Mouse (Mus musculus): ENCODE results near the gene Nckap5.

Nckap5 gene

DNA sequence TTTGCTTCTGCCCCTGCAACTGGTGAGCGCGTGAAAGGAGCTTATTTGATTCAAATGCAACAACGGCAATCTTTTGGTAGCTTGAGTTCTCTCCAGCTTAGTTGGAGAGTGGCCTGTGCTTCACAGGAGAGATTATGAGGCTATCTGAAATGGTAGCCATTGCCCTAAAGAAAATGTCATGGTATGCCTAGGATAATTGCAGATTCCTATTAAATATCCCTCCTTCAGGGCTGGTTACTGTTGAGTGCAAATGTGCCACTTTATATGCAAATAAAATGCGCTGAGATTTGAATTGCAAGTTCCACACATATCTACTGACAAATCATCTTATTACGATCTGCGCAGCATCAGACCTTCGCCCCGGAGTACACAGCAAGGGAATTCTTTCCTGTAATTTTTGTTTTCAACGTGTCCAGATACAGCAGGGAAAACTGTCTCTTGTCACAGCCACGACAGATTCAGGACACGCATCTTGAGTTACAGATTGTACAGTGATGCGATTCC lies 272.8 kb downstream of the Nckap5 start:
- in situ Hi-C loops (cut with MboI), result no loop called here

DNA sequence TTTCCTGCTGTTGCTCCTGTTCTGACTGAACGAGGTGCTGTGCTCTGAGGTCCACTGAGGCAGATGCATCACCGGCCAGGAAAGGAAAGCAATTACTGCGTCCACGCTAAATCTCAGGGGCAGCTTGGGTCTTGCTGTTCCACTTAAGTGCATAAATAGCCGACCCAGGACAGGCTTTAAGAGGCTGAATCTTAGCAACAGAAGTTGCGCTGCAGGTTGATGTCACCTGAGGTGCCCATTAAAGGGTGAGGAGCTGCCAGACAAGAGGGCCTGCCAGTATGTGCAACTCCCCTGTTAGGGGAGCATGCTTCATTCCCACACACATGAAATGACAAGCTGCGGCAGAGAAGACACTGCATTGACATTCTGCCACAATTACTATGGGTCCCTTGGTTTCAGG lies 282.6 kb downstream of the Nckap5 start:
- in situ Hi-C loops (cut with MboI), result no loop called here

DNA sequence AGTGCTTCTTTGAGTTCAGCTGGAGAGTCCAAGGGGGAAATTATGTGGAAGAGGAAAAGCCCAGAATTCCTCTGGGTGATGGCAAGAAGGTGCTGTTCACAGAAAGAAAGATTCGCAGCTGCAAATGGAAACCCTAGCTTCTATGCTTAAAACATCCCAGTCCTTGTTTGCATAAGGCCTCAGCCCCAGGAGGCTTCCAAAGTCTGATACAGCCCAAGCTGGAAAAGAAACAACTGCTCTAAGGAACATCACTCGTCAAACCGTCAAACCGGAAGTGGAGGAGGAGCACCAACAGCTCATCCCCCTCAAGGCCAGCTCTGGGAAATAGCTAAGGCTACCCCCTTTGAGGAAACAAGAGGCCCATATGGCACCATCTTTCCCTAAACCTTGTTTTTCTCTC lies 286.1 kb downstream of the Nckap5 start:
- in situ Hi-C loops (cut with MboI), result no loop called here

DNA sequence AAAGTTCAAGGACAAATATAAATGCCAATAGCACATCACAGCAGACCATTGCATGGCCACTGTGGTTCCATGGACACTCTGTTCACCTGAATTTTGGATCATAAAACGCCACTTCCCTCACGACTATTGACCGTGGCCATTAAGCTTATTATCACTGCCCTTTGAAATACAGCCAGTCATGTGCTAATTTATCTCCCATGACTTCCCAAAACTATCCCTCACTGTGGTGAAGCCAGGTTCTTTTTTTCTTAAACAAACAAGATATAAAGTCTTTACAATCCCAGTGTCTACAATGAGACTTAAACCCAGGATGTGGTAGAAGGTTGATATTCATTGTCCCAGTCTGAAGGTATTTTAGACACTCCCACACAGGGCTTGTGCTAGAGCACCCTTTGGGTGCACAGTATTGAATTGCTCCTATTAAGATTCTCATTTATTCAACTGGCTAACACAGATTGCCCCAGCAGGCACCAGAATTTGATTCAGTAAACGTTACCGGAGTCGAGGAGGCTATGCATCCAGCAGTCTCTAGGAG lies 293.3 kb downstream of the Nckap5 start:
- in situ Hi-C loops (cut with MboI), result no loop called here

DNA sequence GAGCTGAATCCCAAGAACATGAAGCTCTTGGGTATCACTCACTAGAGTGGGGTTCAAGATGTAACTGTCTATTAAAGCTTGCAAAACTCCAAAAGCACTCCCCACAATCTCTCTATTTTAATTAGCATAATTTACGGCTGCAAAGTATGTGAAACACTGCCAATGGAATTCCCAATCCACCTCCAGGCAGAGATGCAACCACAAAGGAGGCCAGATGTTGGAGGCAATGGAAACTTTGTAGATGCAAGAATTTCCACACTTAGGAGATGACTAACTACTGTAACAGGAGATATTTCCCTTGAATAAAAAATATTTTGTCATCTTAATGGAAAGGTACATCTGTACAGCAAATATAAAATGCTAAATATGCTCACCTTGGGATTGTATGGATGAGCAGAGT lies 295.1 kb downstream of the Nckap5 start:
- in situ Hi-C loops (cut with MboI), result no loop called here

DNA sequence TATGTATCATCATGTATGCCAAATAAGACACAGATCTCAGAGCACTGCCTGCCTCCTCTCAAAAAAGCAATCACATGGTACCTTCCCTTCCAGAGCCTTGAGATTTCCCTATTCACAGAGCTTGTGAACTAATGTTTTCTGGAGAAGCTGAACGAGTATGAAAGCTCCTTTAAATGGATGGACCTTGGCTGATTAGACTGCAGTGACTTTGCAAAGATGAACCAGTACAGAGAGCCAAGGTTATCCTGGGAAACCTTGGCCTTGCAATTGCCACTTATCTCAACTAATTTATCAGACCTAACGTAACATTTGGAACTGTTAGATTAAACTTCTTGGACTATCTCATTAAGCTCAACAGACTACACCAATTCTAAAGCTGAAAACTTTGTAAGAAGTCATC lies 296.6 kb downstream of the Nckap5 start:
- in situ Hi-C loops (cut with MboI), result no loop called here

DNA sequence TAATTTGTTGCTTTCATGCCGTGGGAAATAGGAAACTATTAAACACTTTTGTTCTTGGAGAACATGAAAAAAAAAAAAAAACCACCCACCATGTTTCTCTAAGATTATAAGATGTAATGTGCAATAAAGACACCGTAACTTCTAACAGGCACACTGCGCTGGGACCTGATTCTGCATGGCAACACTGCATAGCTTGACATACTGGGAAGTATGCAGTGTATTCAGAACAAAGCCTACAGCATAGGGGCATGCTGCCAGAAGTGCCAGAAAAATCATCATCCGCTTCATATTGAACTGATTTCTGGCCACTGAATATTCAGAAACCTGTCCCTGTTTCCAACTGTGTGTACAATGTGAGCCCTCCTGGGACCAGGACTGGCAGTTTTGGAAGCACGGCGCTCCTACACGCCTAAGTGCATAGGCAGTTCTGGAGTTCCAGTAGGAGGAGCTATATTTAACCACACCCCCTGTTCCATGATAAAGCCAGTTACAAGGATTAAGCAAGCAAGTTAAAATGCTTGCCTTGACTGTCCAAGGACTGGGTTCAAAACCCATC lies 302.5 kb downstream of the Nckap5 start:
- in situ Hi-C loops (cut with MboI), result no loop called here

DNA sequence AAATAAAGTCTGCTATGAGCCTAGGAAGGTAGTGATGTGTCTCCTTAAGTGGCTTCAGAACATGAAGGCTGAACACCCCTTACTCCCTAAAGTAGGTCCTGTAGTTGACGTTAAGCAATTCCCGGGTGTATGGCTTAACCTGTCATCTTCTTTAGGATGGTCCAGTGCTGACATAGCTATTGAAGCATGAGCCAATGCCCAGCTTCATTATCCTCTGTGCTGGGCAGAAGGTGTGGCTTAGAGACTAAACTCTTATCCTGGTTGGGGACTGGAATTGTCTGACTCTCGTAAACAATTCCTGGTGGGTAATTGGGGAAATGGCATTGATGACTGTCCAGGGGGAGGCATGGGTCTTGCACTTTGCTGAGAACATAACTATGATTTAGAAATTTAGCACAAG lies 312.5 kb downstream of the Nckap5 start:
- in situ Hi-C loops (cut with MboI), result no loop called here

DNA sequence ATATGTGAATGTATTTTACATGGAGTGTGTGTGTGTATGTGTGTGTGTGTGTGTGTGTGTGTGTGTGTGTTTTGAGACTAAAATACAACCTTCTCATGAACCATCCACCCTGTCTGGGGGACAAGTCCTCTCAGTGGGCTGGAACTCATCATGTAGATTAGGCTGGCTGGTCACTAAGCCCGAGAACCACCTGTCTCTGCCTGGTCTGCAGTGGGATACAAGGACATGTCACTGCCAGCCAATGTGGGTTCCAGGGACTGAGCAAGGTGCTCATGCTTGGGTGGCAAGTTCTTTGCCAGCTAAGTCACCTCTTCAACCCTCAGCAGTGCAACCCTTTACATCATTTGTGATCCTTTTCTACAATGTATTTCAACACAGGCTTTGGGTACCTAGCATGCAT lies 313.2 kb downstream of the Nckap5 start:
- in situ Hi-C loops (cut with MboI), result no loop called here

DNA sequence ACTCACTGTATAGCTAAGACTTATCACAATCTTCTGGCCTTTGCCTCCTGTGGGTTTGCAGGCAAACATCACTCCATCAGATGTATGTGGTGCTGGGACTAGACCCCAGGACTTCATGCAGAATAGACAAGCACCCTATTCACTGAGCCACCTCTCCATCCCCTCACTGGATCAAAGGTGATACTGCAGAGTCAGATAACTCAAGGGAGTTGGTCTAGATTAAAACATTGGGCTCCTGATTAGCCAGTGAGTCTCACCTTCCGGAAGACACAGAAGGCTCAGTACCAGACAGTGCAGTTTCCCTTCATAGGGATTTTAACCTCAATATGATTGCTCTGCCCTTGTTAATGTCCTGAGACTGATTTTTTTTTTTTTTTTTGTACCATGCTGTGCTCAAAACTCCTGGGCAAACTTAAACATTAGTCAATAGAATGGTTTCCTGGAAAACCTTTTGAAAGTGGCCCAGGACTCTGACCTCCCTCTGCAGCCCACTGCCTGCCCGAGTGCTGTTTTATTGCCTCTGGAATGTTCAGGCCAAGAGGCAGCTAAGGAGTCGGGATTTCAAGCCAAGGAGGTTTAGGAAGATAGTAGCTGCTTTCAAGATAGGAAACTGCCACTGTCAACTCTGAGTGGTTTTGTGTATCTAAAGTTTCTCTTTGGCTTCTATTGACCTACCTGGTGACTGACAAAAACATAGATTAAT lies 315.4 kb downstream of the Nckap5 start:
- in situ Hi-C loops (cut with MboI), result no loop called here

DNA sequence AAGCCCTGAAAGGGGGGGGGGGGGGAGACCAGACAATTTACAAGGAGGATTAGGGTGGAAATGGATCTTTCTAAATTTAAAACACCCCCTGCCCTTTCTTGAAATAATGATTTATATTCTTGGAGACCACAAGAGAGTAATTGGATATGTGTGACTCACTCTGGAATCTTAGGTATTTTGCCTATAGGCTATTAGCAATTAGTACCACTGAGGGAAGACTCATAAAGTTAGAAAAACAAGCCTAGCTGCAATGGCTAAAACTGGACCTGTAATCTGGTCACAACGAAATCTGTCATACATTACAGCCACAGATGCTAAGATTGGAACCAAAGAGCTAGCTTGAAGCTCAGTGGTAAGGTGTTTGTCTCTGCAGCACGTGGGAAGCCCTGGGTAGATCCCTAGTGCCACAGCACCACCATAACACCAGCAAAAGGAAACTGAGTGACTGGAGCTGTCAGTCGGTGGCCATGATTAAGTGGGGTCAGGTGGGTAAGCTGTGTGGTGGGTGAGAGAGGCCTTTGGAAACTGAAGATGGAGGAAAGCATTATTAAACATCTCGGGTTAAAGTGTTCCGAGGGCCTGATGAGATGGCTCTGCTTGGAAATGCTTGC lies 318.7 kb downstream of the Nckap5 start:
- in situ Hi-C loops (cut with MboI), result no loop called here

DNA sequence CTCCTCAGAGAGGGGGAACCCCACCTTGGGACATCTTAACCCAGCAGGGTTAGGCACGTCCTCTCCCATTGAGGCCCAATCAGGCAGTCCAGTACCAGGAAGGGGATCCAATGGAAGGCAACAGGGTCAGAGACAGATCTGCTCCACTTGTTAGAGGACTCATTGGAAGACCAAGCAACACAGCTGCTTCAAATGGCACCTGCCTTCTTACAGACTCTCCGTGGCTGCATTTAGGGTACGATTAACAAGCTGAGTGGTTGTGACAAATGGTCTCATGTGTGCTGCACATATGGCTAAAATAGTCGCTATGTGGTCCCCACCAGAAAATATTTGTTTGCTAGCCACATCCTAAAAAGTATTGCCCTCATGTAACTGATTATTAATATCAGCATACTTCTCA lies 325.9 kb downstream of the Nckap5 start:
- in situ Hi-C loops (cut with MboI), result no loop called here

DNA sequence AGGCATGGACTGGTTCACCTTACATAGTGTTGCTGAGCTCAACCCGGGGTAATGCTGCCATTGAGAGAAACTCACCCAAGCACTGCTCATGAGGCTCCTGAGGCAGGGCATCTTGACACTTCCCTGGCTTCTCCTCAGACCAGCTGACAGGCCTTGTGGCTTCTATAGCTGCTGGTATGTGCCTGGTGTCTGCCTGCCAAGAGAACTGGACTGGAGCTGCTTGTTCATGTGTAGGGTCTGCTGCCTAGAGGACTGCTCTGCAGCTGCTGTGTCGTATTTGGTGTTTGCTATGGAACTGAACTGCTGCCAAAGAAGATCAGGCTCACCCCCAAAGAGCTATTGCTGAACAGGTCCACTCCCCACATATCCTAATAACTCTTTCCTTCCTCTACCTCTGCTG lies 327.9 kb downstream of the Nckap5 start:
- in situ Hi-C loops (cut with MboI), result no loop called here

DNA sequence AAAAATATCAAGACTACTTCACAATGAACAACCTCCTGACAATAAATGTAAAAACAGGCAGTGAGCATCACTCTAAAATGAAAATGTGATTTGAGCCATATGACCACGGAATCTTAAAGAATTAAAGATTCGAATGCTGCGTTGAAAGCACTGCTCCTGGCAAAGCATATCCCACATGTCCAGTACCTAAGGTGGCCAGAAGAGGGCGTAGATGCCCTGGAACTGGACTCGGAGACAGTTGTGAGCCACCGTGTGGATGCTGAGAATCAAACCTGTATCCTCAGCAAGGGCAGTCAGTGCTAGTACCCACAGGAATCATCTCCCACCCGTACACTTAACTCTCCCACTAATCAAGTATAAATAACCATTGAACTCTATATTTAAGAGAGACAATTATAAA lies 333.9 kb downstream of the Nckap5 start:
- in situ Hi-C loops (cut with MboI), result no loop called here

DNA sequence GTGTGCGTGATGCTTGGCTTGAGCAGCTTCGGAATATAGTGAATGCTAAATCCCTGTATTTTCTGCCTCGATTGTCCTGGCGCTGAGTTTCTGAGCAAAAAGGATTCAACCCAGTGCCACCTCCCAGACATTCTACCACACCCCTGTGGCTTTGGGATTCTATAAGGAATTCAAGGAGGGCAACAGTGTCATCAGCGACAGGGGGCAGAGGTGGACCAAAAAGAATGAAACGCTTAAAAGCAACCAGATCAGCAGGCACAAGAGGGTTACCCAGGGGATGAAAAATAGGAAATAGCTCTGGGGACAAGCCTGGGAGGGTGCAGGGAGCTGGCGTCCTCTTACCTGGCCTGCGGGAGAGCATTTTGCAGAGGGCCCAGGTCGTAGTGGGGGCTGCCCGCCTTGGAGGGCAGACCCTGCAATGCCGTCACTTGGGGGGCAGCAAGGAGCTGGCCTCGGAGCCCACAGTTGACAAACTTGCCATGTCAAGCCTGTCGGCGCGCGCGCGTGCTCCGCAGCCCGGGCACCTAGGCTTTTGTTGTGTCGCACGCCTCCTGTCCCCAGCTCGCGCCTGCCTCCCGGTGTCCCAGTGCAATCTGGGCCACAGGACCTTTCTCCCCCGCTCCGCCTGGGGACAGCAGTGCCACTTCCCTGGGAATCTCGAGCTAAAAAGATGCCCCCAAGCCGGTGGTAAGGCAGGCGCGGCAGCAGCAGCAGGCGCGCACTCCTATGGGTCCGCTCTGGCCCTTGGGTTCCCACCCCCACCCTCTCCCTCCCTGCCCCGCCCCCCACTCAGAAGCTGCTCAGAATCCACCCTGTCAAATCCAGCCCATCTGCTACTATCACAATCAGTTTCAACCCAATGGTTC lies 338.2 kb downstream of the Nckap5 start:
- in situ Hi-C loops (cut with MboI), result no loop called here

DNA sequence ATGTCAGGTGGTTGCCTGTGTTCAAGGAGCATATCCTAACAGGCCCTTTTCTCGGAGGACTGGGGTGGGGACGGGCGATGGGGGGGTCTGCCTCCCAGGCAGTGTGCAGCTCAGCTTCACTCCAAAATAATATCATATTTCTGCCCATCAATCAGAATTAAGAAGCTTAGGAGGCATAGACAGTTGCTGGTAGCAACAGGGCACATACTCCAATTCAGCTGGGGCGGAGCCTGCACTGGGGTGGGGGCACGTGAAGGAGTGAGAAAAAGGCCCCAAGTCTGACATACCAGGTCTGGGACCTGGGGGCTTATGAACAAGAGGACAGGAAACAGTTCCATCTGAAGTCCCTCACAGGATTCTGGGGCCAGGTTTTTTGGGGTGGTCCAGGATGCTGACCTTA lies 339.2 kb downstream of the Nckap5 start:
- in situ Hi-C loops (cut with MboI), result no loop called here

DNA sequence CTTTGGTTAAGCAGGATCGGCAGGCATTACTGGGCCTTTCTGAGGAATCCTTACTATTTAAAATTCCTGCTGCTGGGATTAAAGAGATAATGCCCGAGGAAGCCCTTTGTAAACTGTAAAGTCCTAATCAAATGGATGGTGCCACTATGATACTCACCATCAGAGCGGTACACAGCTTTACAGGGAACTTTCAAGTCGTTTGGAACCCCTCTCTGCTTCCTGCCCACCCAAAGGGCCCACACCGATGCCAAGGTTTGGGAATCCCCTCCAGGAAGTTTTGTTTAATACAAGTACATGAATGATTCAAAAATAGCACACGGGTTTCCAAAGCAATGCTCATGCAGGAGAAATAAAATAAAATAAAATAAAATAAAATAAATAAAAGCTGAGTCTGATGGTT lies 340.3 kb downstream of the Nckap5 start:
- in situ Hi-C loops (cut with MboI), result no loop called here

DNA sequence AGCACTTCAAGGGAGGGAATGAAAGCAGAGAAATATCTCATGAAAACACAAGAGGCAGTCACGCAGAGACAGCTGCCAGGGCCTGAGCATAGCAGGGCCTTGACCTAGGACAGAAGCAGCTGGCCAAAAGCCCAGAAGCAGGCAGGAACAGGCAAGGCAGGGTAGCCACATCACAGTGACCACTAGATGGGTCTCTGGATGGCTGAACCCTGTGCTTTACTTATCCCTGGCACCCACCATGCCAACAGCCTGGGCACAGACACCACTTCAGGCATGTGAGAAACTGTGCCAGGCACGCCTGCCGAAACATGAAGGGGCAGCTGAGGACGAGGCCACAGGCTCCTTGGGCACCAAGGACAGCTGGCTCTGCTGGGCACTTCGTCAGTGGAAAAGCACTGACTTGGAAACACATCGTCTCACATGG lies 345.9 kb downstream of the Nckap5 start:
- in situ Hi-C loops (cut with MboI), result no loop called here

DNA sequence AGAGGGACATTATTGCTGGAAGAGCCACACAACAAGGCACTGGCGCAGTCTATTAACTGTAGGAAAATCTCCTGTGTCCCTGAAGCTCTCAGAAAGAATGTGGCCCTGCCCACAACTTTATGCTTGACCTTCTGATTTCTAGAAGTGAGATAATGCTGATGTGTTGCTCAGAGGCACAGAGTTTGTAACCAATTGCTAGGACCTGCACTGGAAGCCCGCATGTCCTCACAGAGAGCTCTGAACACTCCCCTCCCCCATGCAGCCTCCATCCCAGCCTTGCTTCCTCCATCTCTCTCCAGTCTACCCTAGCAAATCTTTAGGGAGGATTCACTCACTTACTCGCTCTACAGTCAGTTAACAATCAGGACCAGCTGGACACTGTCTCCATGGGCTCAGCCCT lies 346.9 kb downstream of the Nckap5 start:
- in situ Hi-C loops (cut with MboI), result no loop called here

DNA sequence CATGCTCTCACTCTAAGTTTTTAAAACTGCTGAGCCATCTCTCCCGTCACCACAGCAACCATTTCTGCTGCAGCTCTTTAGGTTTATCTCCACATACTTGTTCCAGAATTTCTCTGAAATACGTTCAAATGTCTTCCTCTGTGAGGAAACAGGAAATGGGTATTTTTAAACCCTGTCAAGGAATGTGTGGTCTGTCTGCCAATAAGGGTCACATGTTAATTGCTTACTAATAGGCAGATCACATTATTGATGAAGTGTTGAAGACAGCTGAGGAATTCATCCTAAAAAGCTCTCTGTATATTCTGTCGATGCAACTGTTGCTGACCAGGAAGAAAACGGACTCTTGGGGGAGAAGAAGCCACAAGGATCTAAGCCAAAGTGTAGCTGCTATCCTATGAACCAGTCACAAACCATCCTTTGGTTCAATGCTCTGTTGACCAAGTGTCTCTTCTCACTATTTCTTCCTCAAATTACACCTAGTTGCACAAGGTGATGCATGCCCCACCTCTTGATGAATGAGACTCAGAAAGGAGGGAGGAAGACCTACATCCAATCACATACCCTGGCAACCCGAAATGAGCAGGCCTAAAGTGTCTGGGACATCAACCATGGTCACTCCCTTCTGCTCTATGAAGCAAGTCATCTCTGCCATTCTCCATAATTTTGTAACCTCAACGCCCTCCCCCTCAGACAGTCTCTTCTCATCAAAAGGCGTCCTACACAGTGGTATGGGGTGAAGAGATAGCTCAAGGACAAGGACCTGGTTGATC lies 349.0 kb downstream of the Nckap5 start:
- in situ Hi-C loops (cut with MboI), result no loop called here

DNA sequence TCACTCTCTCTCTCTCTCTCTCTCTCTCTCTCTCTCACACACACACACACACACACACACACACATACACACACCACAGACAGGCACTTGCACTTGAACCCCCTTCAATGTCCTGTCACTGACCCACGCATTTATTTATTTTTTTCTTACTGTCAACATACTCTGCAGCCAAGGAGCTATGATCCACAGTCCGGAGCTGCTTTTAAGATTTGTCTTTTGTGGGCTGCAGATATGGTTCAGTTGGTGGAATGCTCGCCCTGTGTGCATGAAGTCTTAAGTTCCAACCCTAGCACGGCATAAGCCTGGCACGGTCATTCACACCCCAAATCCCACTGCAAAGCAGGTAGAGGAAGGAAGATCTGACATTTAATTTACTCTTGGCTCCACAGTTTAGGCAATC lies 357.6 kb downstream of the Nckap5 start:
- in situ Hi-C loops (cut with MboI), result no loop called here

DNA sequence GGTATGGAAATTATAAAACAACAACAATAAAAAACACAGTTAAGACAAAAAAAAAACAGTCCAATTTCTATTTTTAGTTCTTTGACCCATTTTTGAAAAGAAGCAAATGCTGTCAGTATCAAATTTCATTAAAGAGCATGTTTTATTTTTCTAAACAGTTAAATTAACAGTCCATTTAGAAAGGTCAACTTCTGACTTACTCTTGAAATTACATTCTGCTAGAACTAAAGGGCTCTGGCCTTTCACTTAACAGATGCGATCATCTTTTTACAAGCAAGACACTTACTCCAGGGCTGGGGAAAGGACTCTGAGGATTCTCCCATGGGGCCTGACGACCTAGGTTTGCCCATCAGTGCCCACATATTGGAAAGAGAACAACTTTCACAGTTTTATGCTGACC lies 359.2 kb downstream of the Nckap5 start:
- in situ Hi-C loops (cut with MboI), result no loop called here

Measured in mature B cell (primary cell).